Mouse (Mus musculus) regulatory T cell (primary cell): Measurements from ENCODE around the gene Nip7.
"Not testable (repeated sequence)": the region's sequence is repeated elsewhere in the genome, so short reads cannot be mapped to it uniquely, and the experiment has no call there.

Experiments used
- in situ Hi-C: fragments of 300-600 bp; cut with MboI, MseI; formaldehyde crosslinking; loops from one replicate; pipeline ENCODE4 v1.15.1; 2025; ENCODE audit warnings: high pct_unique_total_duplicates

Gene Nip7

GRCm38 (mm10) chr8:107056076-107056972 lies at the start of gene Nip7, which contains the start of gene Cog8:
Nip7 (plus strand) TSS chr8:107056877.
Cog8 (minus strand) TSS chr8:107056689.
- in situ Hi-C loops, result no loop called here

- in situ Hi-C loops, result loop anchor here (25.0 kb wide), 1 partner anchor 295 kb away; no protein-coding TSS in a partner anchor
These were observed 48.9 kb upstream of the Nip7 start for GRCm38 (mm10) chr8:107007795-107008194.

- in situ Hi-C loops, result loop anchor here (25.0 kb wide), 1 partner anchor 300 kb away; no protein-coding TSS in a partner anchor
These were observed 44.0 kb upstream of the Nip7 start for GRCm38 (mm10) chr8:107012666-107013065.

GRCm38 (mm10) chr8:107014915-107015314 lies 41.8 kb upstream of the Nip7 start:
- in situ Hi-C loops, result loop anchor here (25.0 kb wide), 1 partner anchor 303 kb away; no protein-coding TSS in a partner anchor

GRCm38 (mm10) chr8:107023479-107023878 lies 33.2 kb upstream of the Nip7 start:
- in situ Hi-C loops, result loop anchor here (25.0 kb wide), 1 partner anchor 311 kb away; no protein-coding TSS in a partner anchor

- in situ Hi-C loops, result no loop called here
These were observed 27.4 kb upstream of the Nip7 start for GRCm38 (mm10) chr8:107029310-107029709.

- in situ Hi-C loops, result no loop called here
These were observed 26.6 kb upstream of the Nip7 start for GRCm38 (mm10) chr8:107030058-107030457.

GRCm38 (mm10) chr8:107030650-107031576 lies 25.8 kb upstream of the Nip7 start, which contains the start of gene Vps4a:
Vps4a (plus strand) TSS chr8:107031222.
- in situ Hi-C loops, result no loop called here

GRCm38 (mm10) chr8:107031577-107032090 lies 25.0 kb upstream of the Nip7 start:
- in situ Hi-C loops, result no loop called here

- in situ Hi-C loops, result not testable (repeated sequence)
These were observed 23.1 kb upstream of the Nip7 start for GRCm38 (mm10) chr8:107033609-107034008.

GRCm38 (mm10) chr8:107035641-107036040 lies 21.0 kb upstream of the Nip7 start:
- in situ Hi-C loops, result no loop called here

- in situ Hi-C loops, result no loop called here
These were observed 20.1 kb upstream of the Nip7 start for GRCm38 (mm10) chr8:107036626-107037025.

- in situ Hi-C loops, result loop anchor here (10.0 kb wide), 1 partner anchor 806 kb away; no protein-coding TSS in a partner anchor
These were observed 16.0 kb upstream of the Nip7 start for GRCm38 (mm10) chr8:107040632-107041031.

- in situ Hi-C loops, result loop anchor here (10.0 kb wide), 1 partner anchor 811 kb away; no protein-coding TSS in a partner anchor
These were observed 11.2 kb upstream of the Nip7 start for GRCm38 (mm10) chr8:107045478-107045877.

- in situ Hi-C loops, result loop anchor here (10.0 kb wide), 1 partner anchor 812 kb away; no protein-coding TSS in a partner anchor
These were observed 9.7 kb upstream of the Nip7 start for GRCm38 (mm10) chr8:107046976-107047375.

- in situ Hi-C loops, result loop anchor here (10.0 kb wide), 1 partner anchor 814 kb away; no protein-coding TSS in a partner anchor
These were observed 8.4 kb upstream of the Nip7 start, which contains the start of gene Pdf for GRCm38 (mm10) chr8:107048061-107048941. Pdf (minus strand) TSS chr8:107048614.

- in situ Hi-C loops, result loop anchor here (10.0 kb wide), 1 partner anchor 815 kb away; no protein-coding TSS in a partner anchor
These were observed 7.2 kb upstream of the Nip7 start for GRCm38 (mm10) chr8:107049480-107049879.

GRCm38 (mm10) chr8:107052046-107052445 lies 4.6 kb upstream of the Nip7 start:
- in situ Hi-C loops, result loop anchor here (5.0 kb wide), 1 partner anchor 45 kb away; the partner anchor contains the start of gene Terf2

- in situ Hi-C loops, result no loop called here
These were observed 294 bp downstream of the Nip7 start for GRCm38 (mm10) chr8:107056973-107057369.

GRCm38 (mm10) chr8:107062613-107063012 lies 5.9 kb downstream of the Nip7 start:
- in situ Hi-C loops, result no loop called here
